Mouse (Mus musculus) ZHBTc4 (cell line): ENCODE measurements around the gene Cap1.

Experiments
- DNase-seq: peaks from one replicate; pipeline ENCODE4 v3.0.0-alpha.2; 2011; ENCODE audit warnings: low read depth, low spot score

The Cap1 gene

GRCm38 (mm10) chr4:122885768-122886578 is at the start of gene Cap1:
Gene Cap1, minus strand, starts transcription at chr4:122886056.
- DNase-seq: peak; percentile 100

- no peak for DNase-seq
These were observed 48.0 kb upstream of the Cap1 start for GRCm38 (mm10) chr4:122933857-122934256.

GRCm38 (mm10) chr4:122933051-122933591 is 47.3 kb upstream of the Cap1 start:
- no peak for DNase-seq

GRCm38 (mm10) chr4:122932239-122932978 is 46.6 kb upstream of the Cap1 start:
- no peak for DNase-seq

GRCm38 (mm10) chr4:122930939-122931590 is 45.2 kb upstream of the Cap1 start:
- no peak for DNase-seq

- no peak for DNase-seq
These were observed 37.8 kb upstream of the Cap1 start for GRCm38 (mm10) chr4:122923392-122924344.

GRCm38 (mm10) chr4:122922841-122923240 is 37.0 kb upstream of the Cap1 start:
- peak; percentile 10 for DNase-seq

GRCm38 (mm10) chr4:122915985-122916384 is 30.1 kb upstream of the Cap1 start:
- no peak for DNase-seq

- no peak for DNase-seq
These were observed 28.3 kb upstream of the Cap1 start for GRCm38 (mm10) chr4:122914186-122914585.

GRCm38 (mm10) chr4:122912613-122913012 is 26.8 kb upstream of the Cap1 start:
- peak; percentile 59 for DNase-seq

GRCm38 (mm10) chr4:122910577-122910976 is 24.7 kb upstream of the Cap1 start:
- peak; percentile 84 for DNase-seq

GRCm38 (mm10) chr4:122909572-122910189 is 23.8 kb upstream of the Cap1 start:
- no peak for DNase-seq

GRCm38 (mm10) chr4:122905359-122905758 is 19.5 kb upstream of the Cap1 start:
- no peak for DNase-seq

GRCm38 (mm10) chr4:122903709-122904108 is 17.9 kb upstream of the Cap1 start:
- no peak for DNase-seq

- peak; percentile 62 for DNase-seq
These were observed 16.3 kb upstream of the Cap1 start for GRCm38 (mm10) chr4:122902156-122902555.

- DNase-seq: peak; percentile 84
These were observed 12.5 kb upstream of the Cap1 start for GRCm38 (mm10) chr4:122898313-122898712.

GRCm38 (mm10) chr4:122897750-122898149 is 11.9 kb upstream of the Cap1 start:
- peak; percentile 18 for DNase-seq

GRCm38 (mm10) chr4:122892157-122892556 is 6.3 kb upstream of the Cap1 start:
- DNase-seq: no peak

GRCm38 (mm10) chr4:122891597-122891996 is 5.7 kb upstream of the Cap1 start:
- DNase-seq: no peak

- DNase-seq: no peak
These were observed 5.1 kb upstream of the Cap1 start for GRCm38 (mm10) chr4:122890881-122891481.
